Mouse (Mus musculus): ENCODE measurements around the gene Olfr1098.

DNA sequence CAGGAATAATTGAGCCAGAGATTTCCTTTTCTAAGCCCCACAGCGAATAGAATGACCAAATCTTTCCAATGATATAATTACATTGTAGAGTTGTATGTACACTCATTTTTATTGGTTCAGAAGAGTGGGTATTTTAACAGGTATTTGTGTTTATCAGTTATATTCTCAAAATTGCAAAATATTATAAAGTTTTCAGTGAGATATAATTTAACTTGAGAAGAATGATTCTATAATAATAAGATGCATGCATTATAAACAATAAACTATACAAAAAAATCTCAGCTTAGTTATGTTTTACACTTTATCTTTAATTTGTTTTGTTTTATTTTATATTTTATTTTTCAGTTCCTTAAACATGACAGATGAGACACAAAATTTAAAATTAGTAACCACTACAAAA, 36.2 kb upstream of the Olfr1098 start, which contains the start of gene Olfr1099:
- TF ChIP-seq EP300 (IDR thresholded peaks at IDR 0.05; ENCODE audit: low read depth) (no peak), CTCF (IDR thresholded peaks at IDR 0.05; ENCODE audit: low read depth) (no peak)

All from liver, embryonic 14.5 days (tissue).